Mouse (Mus musculus) embryonic facial prominence, embryonic 15.5 days (tissue): Measurements from ENCODE around the gene Rnf10. TPM values are rescaled to one million over a fixed set of nuclear protein-coding genes. Genes with fewer than 3 reads are reported as not detected.

ENCODE experiments used
- ATAC-seq: fragments of 200-750 bp; cut with Nextera tagmentation; 2 replicates; pipeline ENCODE4 v1.8.0; 2017; ENCODE audit warnings: low read depth, moderate TSS enrichment; ENCODE audit not compliant: insufficient number of reproducible peaks, low FRiP score, low TSS enrichment
- H3K27ac ChIP-seq: fragments of 300-500 bp; sonication (generic); replicated peaks from 2 replicates; pipeline ENCODE4 v1.5.1; 2015; ENCODE audit warnings: mild to moderate bottlenecking, inconsistent platforms
- H3K27me3 ChIP-seq: fragments of 300-500 bp; sonication (generic); 2 replicates; pipeline ENCODE4 v1.6.1; 2015; ENCODE audit warnings: inconsistent platforms
- H3K36me3 ChIP-seq: fragments of 300-500 bp; sonication (generic); 2 replicates; pipeline ENCODE4 v1.6.1; 2015; ENCODE audit warnings: mild to moderate bottlenecking, inconsistent platforms
- H3K4me1 ChIP-seq: fragments of 300-500 bp; sonication (generic); 2 replicates; pipeline ENCODE4 v1.6.1; 2015; ENCODE audit warnings: inconsistent platforms
- H3K4me2 ChIP-seq: fragments of 300-500 bp; sonication (generic); replicated peaks from 2 replicates; pipeline ENCODE4 v1.6.1; 2015; ENCODE audit warnings: mild to moderate bottlenecking, inconsistent platforms
- H3K4me3 ChIP-seq: fragments of 300-500 bp; sonication (generic); replicated peaks from 2 replicates; pipeline ENCODE4 v1.5.1; 2015; ENCODE audit warnings: mild to moderate bottlenecking, inconsistent platforms
- H3K9ac ChIP-seq: fragments of 300-500 bp; sonication (generic); 2 replicates; pipeline ENCODE4 v1.6.1; 2015; ENCODE audit warnings: inconsistent platforms
- H3K9me3 ChIP-seq: fragments of 300-500 bp; sonication (generic); replicated peaks from 2 replicates; pipeline ENCODE4 v1.6.1; 2016; ENCODE audit warnings: inconsistent platforms
- WGBS: fragments of 180-500 bp; shearing (Covaris S2); methylation state at CpG from one replicate; pipeline ENCODE4 v1.1.7; 2015; 5-methylcytosine and 5-hydroxymethylcytosine counted together
- polyA plus RNA-seq: library from polyadenylated mRNA; unstranded; fragments of >200 nt; fragmentation: Nextera tagmentation; extraction: Ambion mirVana; gene quantifications from 2 replicates; pipeline ENCODE4 v1.2.1, GENCODE M21; 2015

Rnf10 gene
- polyA plus RNA-seq, 1 experiment from 2014 or later = 170 TPM

DNA sequence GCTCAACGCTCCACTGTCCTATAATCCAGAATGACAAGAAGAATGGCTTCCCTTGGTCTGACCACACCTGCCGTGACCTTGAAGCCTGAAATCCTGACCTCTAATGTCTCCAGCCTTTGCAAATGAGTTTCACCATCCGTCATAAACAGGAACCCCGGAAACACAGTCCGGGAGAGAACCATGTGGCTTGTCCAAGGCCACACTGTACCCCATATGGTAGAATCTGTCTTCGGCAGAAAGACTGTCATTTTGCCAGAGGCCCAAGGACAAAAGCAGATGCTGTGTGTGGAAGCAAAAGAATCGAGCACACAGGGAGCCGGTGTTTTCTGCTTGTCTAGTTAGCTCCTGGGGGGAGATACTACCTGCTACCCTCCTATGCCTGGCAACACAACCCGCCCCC, 60.2 kb downstream of the Rnf10 start:
- Histone ChIP-seq H3K4me1 (peaks cover 16% of the 10 kb centered on the region), H3K9me3 (no peaks in the 10 kb centered on the region), H3K9ac (no peak overlapping the region), H3K36me3 (no peaks in the 10 kb centered on the region), H3K27ac (no peak overlapping the region), H3K4me2 (no peak overlapping the region), H3K4me3 (no peak overlapping the region), H3K27me3 (peaks cover 17% of the 10 kb centered on the region)
- ATAC-seq = no peak
- WGBS = 71% methylated on average over 9 of the region's 9 CpGs

DNA sequence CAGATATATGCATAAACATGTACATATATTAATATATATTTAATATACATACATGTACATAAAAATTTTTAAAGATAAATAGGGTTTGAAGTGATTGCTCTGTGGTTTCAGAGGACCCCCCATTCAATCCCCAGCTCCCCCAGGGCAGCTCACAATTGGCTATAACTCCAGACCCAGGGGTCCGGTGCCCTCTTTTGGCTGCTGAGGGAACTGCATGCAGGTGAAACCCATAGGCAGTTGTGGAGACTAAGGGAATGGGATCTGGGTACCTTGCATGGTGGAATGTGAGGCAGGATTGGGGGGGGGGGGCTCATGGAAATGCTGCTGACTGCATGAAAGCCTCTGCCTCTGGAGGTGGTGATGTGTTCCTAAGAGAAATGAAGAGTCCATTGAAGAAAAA, 62.3 kb downstream of the Rnf10 start:
- H3K36me3 ChIP-seq = no peaks in the 10 kb centered on the region
- H3K4me3 ChIP-seq = no peak overlapping the region
- WGBS = 7% methylated on average over 1 of the region's 1 CpGs
- H3K9ac ChIP-seq = no peak overlapping the region
- peaks cover 7% of the 10 kb centered on the region; the same call in 1 of the 2 replicates for H3K27me3 ChIP-seq
- no peak overlapping the region for H3K27ac ChIP-seq
- no peaks in the 10 kb centered on the region for H3K9me3 ChIP-seq
- no peak for ATAC-seq
- H3K4me2 ChIP-seq = no peak overlapping the region
- peaks cover 9% of the 10 kb centered on the region for H3K4me1 ChIP-seq

DNA sequence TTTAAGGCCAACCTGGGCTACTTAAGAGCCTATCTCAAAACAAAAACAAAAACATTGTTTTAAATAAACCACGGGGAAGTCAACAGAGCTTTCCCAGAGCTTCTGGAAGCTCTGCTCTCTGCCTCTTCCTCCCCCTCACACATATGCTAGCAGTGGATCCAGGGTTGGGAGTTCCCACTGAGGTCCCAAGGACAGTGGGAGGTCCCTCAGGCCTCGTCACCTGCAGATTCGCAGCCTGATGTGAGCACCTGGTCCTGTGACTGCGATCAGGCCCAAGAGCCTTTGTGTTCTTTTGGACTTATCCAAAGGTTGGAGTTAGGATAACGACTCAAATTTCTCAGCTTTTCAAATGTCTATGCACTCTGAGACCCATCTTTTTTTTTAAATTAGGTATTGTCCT, 64.1 kb downstream of the Rnf10 start:
- Histone ChIP-seq H3K36me3 (no peaks in the 10 kb centered on the region), H3K27ac (no peak overlapping the region), H3K4me2 (no peak overlapping the region), H3K4me3 (no peak overlapping the region), H3K9ac (no peak overlapping the region), H3K27me3 (0 out of 2 replicates have a peak, but pooled peaks cover 2% of the 10 kb centered on the region), H3K4me1 (peaks cover 23% of the 10 kb centered on the region), H3K9me3 (no peaks in the 10 kb centered on the region)
- ATAC-seq = no peak
- WGBS = 64% methylated on average over 5 of the region's 5 CpGs

DNA sequence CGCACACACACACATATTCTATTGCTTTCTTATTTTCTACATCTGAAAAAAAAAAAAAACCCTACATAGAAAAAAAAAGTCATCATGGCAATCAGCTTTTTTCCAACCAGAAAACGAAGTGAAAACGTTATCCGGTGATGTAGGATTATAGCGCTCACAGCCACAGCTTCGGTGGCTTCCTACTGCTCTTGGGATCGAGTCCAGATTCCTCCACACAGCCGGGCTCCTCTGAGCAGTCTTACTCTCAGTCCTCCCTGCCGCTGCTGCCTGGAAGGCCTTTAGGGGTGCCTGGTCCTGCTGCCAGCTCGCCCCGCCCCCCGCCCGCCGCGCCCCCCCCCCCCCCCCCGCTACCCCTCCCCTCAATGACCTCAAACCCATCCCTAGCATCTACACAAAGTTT, 64.8 kb downstream of the Rnf10 start:
- no peak for ATAC-seq
- WGBS = 11% methylated on average over 9 of the region's 16 CpGs
- Histone ChIP-seq H3K4me2 (no peak overlapping the region), H3K9ac (no peak overlapping the region), H3K4me3 (no peak overlapping the region), H3K4me1 (peaks cover 24% of the 10 kb centered on the region), H3K27ac (no peak overlapping the region), H3K36me3 (no peaks in the 10 kb centered on the region), H3K9me3 (no peaks in the 10 kb centered on the region), H3K27me3 (0 out of 2 replicates have a peak, but pooled peaks cover 2% of the 10 kb centered on the region)

DNA sequence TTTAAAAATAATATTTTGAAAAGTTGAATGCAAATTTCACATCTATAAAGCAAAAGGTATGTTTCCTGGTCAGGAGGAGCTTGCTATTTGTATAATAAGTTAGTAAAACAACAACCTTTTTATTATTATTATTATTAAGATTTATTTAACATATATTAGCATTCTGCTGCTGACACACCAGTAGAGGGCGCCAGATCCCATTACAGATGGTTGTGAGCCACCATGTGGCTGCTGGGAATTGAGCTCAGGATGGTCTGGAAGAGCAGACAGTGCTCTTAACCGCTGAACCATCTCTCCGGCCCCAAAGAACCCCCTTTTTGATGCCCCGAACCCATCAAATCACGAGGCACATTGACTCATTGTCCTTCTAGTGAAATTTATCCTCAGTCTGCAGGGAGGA, 65.5 kb downstream of the Rnf10 start:
- no peak overlapping the region for H3K27ac ChIP-seq
- H3K4me3 ChIP-seq = no peak overlapping the region
- H3K36me3 ChIP-seq = no peaks in the 10 kb centered on the region
- H3K9ac ChIP-seq = no peak overlapping the region
- H3K4me1 ChIP-seq = peaks cover 24% of the 10 kb centered on the region
- H3K27me3 ChIP-seq = 0 out of 2 replicates have a peak, but pooled peaks cover 2% of the 10 kb centered on the region
- H3K4me2 ChIP-seq = no peak overlapping the region
- ATAC-seq = no peak
- WGBS = 57% methylated on average over 5 of the region's 5 CpGs
- no peaks in the 10 kb centered on the region for H3K9me3 ChIP-seq

DNA sequence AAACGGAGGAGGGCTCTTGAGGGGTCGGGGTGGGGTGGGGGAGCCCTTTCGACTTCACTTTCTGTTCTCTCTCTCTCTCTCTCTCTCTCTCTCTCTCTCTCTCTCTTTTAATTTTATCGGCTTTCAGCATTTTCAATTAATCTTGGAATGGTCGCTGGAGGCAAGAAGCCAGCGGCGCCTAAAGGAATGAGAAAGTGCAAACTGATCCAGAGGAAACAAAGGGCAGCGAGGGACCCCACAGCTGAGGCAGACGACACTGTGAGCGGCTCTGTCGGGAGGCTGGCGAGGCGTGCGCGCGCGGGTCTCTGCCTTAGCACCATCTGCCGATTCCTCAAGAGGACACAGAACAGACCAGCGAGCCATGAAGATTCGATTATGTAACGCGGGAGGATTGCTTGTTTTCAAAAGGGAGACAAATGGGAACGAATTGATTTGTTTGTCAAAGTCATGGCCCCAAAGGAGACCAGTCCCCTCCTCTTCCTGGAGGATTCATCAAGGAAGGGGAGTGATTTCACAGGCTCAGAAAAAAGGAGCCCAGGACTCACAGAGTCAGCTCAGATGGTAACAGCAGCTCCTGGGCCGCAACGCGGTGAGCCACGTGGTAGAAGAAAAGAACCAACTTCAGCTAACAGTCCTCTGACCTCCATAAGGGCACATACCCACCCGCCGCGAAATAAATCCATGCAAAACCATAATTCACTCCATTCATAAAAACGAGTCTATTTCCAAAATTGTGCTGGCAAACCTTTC, 68.0 kb downstream of the Rnf10 start:
- 0 out of 2 replicates have a peak overlapping the region, but pooled peaks have one; percentile 22 for H3K27ac ChIP-seq
- H3K9me3 ChIP-seq = no peaks in the 10 kb centered on the region
- no peaks in the 10 kb centered on the region for H3K36me3 ChIP-seq
- H3K4me1 ChIP-seq = peaks cover 24% of the 10 kb centered on the region
- H3K4me3 ChIP-seq = peak overlapping the region; percentile 36
- 0 out of 2 replicates have a peak, but pooled peaks have one; percentile 60 for ATAC-seq
- no peak overlapping the region for H3K9ac ChIP-seq
- peak overlapping the region; percentile 51 for H3K4me2 ChIP-seq
- WGBS = 2% methylated on average over 31 of the region's 31 CpGs
- H3K27me3 ChIP-seq = 0 out of 2 replicates have a peak, but pooled peaks cover 2% of the 10 kb centered on the region

DNA sequence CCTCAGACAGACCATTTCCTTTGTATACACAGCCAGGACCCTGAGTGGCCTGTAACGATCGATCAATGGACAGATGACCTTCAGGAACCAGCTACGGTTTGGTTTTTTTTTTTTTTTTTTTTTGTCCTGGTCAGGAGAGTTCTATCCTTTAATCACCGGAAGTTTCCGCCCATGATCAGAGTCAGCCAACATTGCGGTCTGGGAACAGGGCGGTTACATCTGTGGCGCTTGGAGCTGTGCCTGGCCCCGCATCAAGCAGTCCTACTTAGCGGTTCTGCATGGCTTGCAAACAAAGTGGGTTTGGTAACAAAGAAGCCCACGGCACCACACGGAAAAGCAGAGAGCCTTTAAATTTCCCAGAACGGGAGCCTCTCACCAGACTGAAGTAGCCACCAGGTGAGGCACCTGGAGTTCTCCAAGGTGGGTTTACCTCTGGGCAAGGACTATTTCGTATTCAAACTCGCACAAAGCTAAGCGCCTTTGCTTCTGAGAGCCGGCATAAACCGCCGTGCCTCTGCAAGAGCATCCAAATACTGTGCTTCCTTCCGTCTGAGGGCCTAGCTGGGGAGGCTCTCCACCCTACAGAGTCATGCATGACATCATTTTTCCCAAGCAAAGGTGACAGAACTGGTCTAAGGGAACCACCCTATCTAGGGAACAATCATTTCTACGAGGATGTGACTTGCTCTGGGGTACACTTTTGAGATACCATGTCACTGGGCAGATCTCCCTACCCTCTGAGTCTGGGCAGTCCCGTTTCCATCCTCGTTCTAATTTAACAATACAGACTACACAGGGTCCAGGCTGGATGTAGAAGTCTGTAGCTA, 68.8 kb downstream of the Rnf10 start:
- H3K36me3 ChIP-seq = no peaks in the 10 kb centered on the region
- 0 out of 2 replicates have a peak, but pooled peaks have one; percentile 51 for ATAC-seq
- no peak overlapping the region for H3K27ac ChIP-seq
- no peak overlapping the region for H3K9ac ChIP-seq
- 12% methylated on average over 23 of the region's 23 CpGs for WGBS
- H3K4me1 ChIP-seq = peaks cover 24% of the 10 kb centered on the region
- H3K4me3 ChIP-seq = peak overlapping the region; percentile 36
- 0 out of 2 replicates have a peak, but pooled peaks cover 2% of the 10 kb centered on the region for H3K27me3 ChIP-seq
- peak overlapping the region; percentile 51 for H3K4me2 ChIP-seq
- no peaks in the 10 kb centered on the region for H3K9me3 ChIP-seq

DNA sequence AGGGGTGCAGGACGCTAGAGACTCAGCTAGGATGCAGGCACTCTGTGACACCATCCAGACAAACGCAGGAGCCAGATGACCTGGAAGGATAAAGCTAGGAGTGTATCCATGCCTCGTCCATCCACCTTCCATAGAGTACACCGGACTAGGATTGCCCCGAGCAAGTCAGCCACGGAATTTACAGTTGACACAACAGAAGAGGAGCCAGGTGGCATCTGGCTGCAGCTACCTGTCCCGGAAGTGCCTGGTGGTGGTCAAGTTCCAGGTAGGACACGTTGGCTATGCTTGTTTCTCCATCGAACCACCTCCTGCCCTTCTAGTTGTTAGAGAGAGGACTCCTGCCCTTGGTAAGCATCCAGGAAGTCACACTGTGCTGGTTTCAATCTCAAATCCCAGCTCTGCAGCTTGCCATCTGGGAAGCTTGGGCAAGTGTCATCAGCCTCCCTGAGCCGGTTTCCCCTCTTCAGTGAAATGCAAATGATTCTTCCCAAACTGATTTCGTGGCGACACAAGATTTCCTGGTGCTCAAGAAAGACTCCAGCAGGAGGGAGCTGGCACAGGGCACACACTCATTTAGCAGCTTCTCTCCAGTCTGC, 78.0 kb downstream of the Rnf10 start:
- peak overlapping the region; percentile 100 for H3K4me2 ChIP-seq
- H3K27ac ChIP-seq = no peak overlapping the region
- ATAC-seq = no peak
- peak overlapping the region; percentile 55 for H3K4me3 ChIP-seq
- H3K36me3 ChIP-seq = no peaks in the 10 kb centered on the region
- H3K9ac ChIP-seq = no peak overlapping the region
- H3K4me1 ChIP-seq = peaks cover 28% of the 10 kb centered on the region
- H3K9me3 ChIP-seq = no peaks in the 10 kb centered on the region
- 3% methylated on average over 12 of the region's 12 CpGs for WGBS
- H3K27me3 ChIP-seq = peaks cover 54% of the 10 kb centered on the region

DNA sequence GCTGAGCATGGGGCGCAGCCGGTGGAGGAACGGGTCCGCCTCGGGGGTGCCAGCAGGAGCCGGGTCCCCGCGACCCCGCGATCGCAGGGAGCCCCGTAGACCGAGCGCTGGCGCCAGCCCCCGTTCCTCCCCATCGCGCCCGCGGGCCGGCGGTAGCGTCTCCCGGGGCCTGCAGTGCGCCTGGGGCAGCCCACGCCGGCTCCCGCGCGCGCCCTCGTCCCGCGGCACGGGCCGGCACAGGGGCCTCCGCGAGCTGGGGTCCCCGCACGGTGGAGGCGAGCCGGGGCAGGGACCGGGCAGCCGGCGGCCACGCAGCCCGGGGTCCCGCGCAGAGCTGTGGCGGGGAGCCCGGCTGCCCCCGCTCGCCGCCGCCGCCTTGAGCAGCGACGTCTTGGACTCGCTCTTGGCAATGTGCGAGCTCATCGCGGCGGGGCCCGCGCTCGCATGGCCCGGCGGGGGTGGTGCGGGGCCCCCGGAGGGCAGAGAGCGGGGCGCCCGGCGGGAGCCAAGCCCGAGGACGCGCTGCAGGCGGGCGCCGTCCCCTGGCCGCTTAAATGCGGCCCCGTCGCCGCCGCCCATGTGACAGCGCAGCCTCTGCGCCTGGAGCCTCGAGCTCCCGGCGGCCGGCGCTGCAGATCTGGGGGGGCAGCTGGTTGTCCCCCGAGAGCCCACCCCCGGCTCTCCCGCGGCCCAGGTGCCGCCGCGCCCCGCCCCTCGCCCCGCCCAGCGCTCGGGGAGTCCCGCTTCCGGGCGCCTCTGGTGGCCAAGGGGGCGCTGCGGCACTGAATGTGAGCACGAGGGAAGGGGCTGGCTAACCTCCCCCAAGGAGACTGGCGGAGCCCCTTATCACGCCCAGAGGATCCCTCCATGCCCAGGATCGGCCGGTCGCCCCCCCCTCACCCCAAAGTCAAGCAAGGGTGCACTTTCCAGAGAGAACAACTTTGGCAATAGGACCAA, 78.8 kb downstream of the Rnf10 start, which contains the start of gene Cabp1:
Gene Cabp1 (minus strand): TSS at position 713 of the 957 bp plus-strand sequence.
- WGBS = under 1% methylated on average over 81 of the region's 116 CpGs
- no peak within 1 kb of the TSS for H3K27ac ChIP-seq
- H3K4me2 ChIP-seq = peak within 1 kb of the TSS; percentile 100
- H3K9me3 ChIP-seq = no peaks in the 10 kb centered on the region
- ATAC-seq = peak; percentile 30; the same call in 1 of the 2 replicates
- peaks cover 58% of the 10 kb centered on the region for H3K27me3 ChIP-seq
- H3K4me1 ChIP-seq = peaks cover 28% of the 10 kb centered on the region
- H3K9ac ChIP-seq = no peak within 1 kb of the TSS; the same call in 1 of the 2 replicates
- H3K4me3 ChIP-seq = peak within 1 kb of the TSS; percentile 55
- H3K36me3 ChIP-seq = no peaks in the 10 kb centered on the region

DNA sequence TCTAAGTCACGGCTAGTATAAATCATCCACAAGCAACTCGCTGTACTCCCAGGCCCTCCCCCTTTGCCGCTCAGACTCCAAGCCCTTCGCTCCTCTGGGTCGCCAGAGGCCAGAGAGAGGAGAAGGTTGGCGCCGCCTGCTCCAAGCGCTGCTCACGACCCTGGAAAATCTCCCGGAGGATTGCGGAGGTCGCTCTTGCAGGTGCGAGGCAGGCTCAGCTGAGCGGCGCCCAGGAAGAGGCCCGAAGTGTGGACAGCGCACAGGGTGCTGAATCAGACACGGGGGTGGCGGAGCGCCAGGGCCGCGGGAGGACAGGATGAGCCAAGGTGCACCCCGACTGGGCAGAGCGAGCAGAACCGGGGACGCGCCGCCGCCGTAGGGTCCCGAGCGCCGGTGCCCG, 79.5 kb downstream of the Rnf10 start:
- no peak; the same call in 1 of the 2 replicates for ATAC-seq
- H3K9ac ChIP-seq = no peak overlapping the region

More for the DNA sequence above, 79.5 kb downstream of the Rnf10 start:
- Histone ChIP-seq H3K36me3 (no peaks in the 10 kb centered on the region), H3K4me1 (peaks cover 28% of the 10 kb centered on the region), H3K4me3 (peak overlapping the region; percentile 55), H3K27me3 (peaks cover 61% of the 10 kb centered on the region), H3K4me2 (peak overlapping the region; percentile 100), H3K27ac (no peak overlapping the region), H3K9me3 (no peaks in the 10 kb centered on the region)
- WGBS = 1% methylated on average over 34 of the region's 34 CpGs
